18 mouse cellular contexts compared by ENCODE assay signal in the genomic region with DNA sequence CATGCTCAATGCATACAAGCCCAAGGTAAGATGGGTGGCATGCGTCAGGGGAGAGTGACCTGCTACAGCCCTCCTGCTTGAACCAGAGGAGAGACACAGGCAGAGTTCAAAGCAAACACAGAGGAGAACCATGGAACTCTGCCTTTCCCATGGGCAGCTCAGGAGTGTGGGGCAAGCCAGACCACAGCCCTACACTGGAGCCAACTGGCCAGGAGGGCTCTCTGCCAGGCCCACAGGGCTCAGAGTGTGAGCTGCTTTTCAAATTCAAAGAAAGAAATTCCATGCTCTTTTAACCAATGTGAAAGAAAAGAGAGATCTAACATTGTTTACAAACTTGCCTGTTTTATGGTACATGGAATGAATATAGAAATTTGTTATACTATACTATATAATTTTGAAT. TPM values are rescaled to one million over a fixed set of nuclear protein-coding genes. Genes with fewer than 3 reads are reported as not detected.
"Had no signal": no experiment of that assay in that cellular context is flagged by ENCODE, and none has a peak within 500 bp of the region (broad histone marks: within the 10 kb centered on the region; RNA-seq: fewer than 3 reads in every experiment).

No protein-coding gene starts in this region.

- H3K9ac ChIP-seq: limb, embryonic 15.5 days; liver, embryonic 12.5 days; lung, embryonic 14.5 days; midbrain, embryonic 12.5 days had no signal

- H3K4me2 ChIP-seq: limb, embryonic 15.5 days; liver, embryonic 12.5 days; lung, embryonic 14.5 days; midbrain, embryonic 12.5 days had no signal

- DNase-seq: kidney, postnatal 10 days; kidney, postnatal 4 days; lung, embryonic 14.5 days; lung, postnatal 10 days; right cerebral cortex, postnatal 14 days; thymus, postnatal 36 days had no signal

- H3K27ac ChIP-seq: limb, embryonic 15.5 days; liver, embryonic 12.5 days; macrophage; midbrain, embryonic 12.5 days had no signal

- H3K4me3 ChIP-seq: limb, embryonic 15.5 days; liver, embryonic 12.5 days; megakaryocyte, embryonic 14.5 days; midbrain, embryonic 12.5 days had no signal

- H3K9me3 ChIP-seq: limb, embryonic 15.5 days; liver, embryonic 12.5 days; megakaryocyte, embryonic 14.5 days; midbrain, embryonic 12.5 days had no signal

- H3K4me1 ChIP-seq: liver, embryonic 12.5 days; megakaryocyte, embryonic 14.5 days had no signal

- ATAC-seq: liver, embryonic 12.5 days had no signal

- H3K36me3 ChIP-seq: limb, embryonic 15.5 days; liver, embryonic 12.5 days; midbrain, embryonic 12.5 days had no signal

- H3K27me3 ChIP-seq: limb, embryonic 15.5 days; liver, embryonic 12.5 days; megakaryocyte, embryonic 14.5 days had no signal

RNA-seq across cellular contexts. Expression of a gene that starts 52.5 kb away (rescaled TPM):
- total RNA-seq: layer of hippocampus, adult 8-10 months; layer of hippocampus, postnatal 14 days; left cerebral cortex, adult 18-20 months; left cerebral cortex, postnatal 14 days had no signal
- polyA plus RNA-seq: macrophage; midbrain, postnatal 0 days; spleen, adult 2 months; thymus, postnatal 0 days had no signal
